8 mouse cellular contexts compared by ENCODE assay signal in the genomic region with DNA sequence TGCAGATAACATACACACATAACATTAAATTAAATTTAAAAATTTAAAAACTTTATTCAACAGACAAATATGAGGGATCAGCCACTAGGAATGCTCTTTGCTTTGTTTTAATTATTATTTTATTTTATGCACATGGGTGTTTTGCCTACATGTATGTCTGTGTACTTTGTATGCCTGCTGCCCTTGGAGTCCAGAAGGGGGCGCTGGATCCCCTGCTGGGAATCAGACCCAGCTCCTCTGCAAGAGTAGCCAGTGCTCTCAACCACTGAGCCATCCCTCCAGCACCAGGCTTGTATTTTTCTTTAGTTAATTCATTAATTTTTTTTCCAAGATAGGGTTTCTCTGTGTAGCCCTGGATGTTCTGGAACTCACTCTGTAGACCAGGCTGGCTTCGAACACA.
DNase-seq lines count a peak whose midpoint lies in the region; TF ChIP-seq lines count a peak whose summit lies in the region.

No protein-coding gene starts in this region.

- TF ChIP-seq POLR2A in testis, adult 2 months (IDR thresholded peaks at IDR 0.05; ENCODE audit: control insufficient read depth, low read depth, low read length) = no peak
- TF ChIP-seq POLR2A in small intestine, adult 2 months (IDR thresholded peaks at IDR 0.05; ENCODE audit: low read depth, low read length) = no peak

- peak; percentile 66 for DNase-seq in embryo, embryonic 10.5 days (ENCODE audit: low spot score)
- DNase-seq in embryo, embryonic 10 days (ENCODE audit: low spot score) = no peak
- no peak for DNase-seq in testis, postnatal 10 days (ENCODE audit: low spot score)
- DNase-seq in kidney, postnatal 25 days = peak; percentile 52 to 56
- no peak for DNase-seq in neural tube, embryonic 10.5 days (ENCODE audit: extremely low spot score, low spot score)
- DNase-seq in urinary bladder, postnatal 36 days (ENCODE audit: low spot score in 2 of 2) = no peak

- H3K27ac ChIP-seq in testis, adult 2 months (ENCODE audit: control insufficient read depth, insufficient read depth, low read depth, low read length) = no peak overlapping the region
- H3K27ac ChIP-seq in small intestine, adult 2 months (ENCODE audit: insufficient read depth, low read depth, low read length) = no peak overlapping the region

- no peak overlapping the region for H3K4me3 ChIP-seq in testis, adult 2 months (ENCODE audit: control insufficient read depth, low read depth, low read length)
- no peak overlapping the region for H3K4me3 ChIP-seq in small intestine, adult 2 months (ENCODE audit: low read depth, low read length)

- 62% methylated on average over 2 of the region's 2 CpGs for WGBS in small intestine, adult 2 months

- peak; percentile 33; the same call in 1 of the 2 replicates for TF ChIP-seq CTCF in testis, adult 2 months (IDR thresholded peaks at IDR 0.05; ENCODE audit: control insufficient read depth, insufficient read depth, insufficient replicate concordance, low read depth, low read length)
- peak; percentile 41; the same call in 1 of the 2 replicates for TF ChIP-seq CTCF in small intestine, adult 2 months (IDR thresholded peaks at IDR 0.05; ENCODE audit: extremely low read depth, insufficient read length, insufficient replicate concordance, low read depth, low read length)

- H3K27me3 ChIP-seq in testis, adult 2 months (ENCODE audit: control insufficient read depth, insufficient read depth, low read length) = no peaks in the 10 kb centered on the region
- no peaks in the 10 kb centered on the region for H3K27me3 ChIP-seq in small intestine, adult 2 months (ENCODE audit: control insufficient read depth, insufficient read depth, low read length)

- H3K36me3 ChIP-seq in testis, adult 2 months (ENCODE audit: control insufficient read depth, insufficient read depth, low read length) = no peaks in the 10 kb centered on the region
- no peaks in the 10 kb centered on the region for H3K36me3 ChIP-seq in small intestine, adult 2 months (ENCODE audit: control insufficient read depth, insufficient read depth, low read length)

- no peaks in the 10 kb centered on the region for H3K4me1 ChIP-seq in testis, adult 2 months (ENCODE audit: control insufficient read depth, insufficient read depth, low read length)
- no peaks in the 10 kb centered on the region for H3K4me1 ChIP-seq in small intestine, adult 2 months (ENCODE audit: control insufficient read depth, insufficient read depth, insufficient read length, low read length)

Comparison
In these comparisons a context has a peak if more than half of its experiments do, and no peak if none do; other contexts are left out.
1. DNase-seq: peak in embryo, embryonic 10.5 days (single experiment) and kidney, postnatal 25 days (2 of 2); none in embryo, embryonic 10 days (single experiment), testis, postnatal 10 days (single experiment), neural tube, embryonic 10.5 days (single experiment) and urinary bladder, postnatal 36 days (0 of 2).